Mouse (Mus musculus): Measurements from ENCODE around the gene Ascc2. TPM values are rescaled to one million over a fixed set of nuclear protein-coding genes. Genes with fewer than 3 reads are reported as not detected.

Gene Ascc2
- 10 to 100 TPM; 14.9 to 15.3 TPM for total RNA-seq (2021)

- intact Hi-C loops (cut with DNase I), result loop anchor here (2.0 kb wide), 2 partner anchors 43 to 129 kb away; partner anchors contain the start of gene Mtmr3
- peak; percentile 97 for DNase-seq
Observed at GRCm38 (mm10) chr11:4637534-4638234, at the start of gene Ascc2. TSS of gene Ascc2 (plus strand) at chr11:4637747.

- no peak for DNase-seq
- intact Hi-C loops (cut with DNase I), result loop anchor here (5.0 kb wide), 1 partner anchor 85 kb away; no protein-coding TSS in a partner anchor
Observed at GRCm38 (mm10) chr11:4591811-4592210, 45.7 kb upstream of the Ascc2 start.

GRCm38 (mm10) chr11:4593491-4593848 lies 44.1 kb upstream of the Ascc2 start:
- DNase-seq, result no peak
- intact Hi-C loops (cut with DNase I), result loop anchor here (5.0 kb wide), 1 partner anchor 86 kb away; no protein-coding TSS in a partner anchor

- no peak for DNase-seq
- intact Hi-C loops (cut with DNase I), result loop anchor here (2.0 to 5.0 kb wide), 2 partner anchors 45 to 87 kb away; no protein-coding TSS in a partner anchor
Observed at GRCm38 (mm10) chr11:4593849-4594607, 43.5 kb upstream of the Ascc2 start.

- DNase-seq, result peak; percentile 96 to 98
- intact Hi-C loops (cut with DNase I), result loop anchor here (2.0 to 5.0 kb wide), 2 partner anchors 44 to 88 kb away; no protein-coding TSS in a partner anchor
Observed at GRCm38 (mm10) chr11:4594608-4595500, 42.7 kb upstream of the Ascc2 start, which contains the start of gene Mtmr3. TSS of gene Mtmr3 (minus strand) at chr11:4594863.

GRCm38 (mm10) chr11:4598411-4598810 lies 39.1 kb upstream of the Ascc2 start:
- DNase-seq, result no peak
- intact Hi-C loops (cut with DNase I), result no loop called here

- no peak for DNase-seq
- intact Hi-C loops (cut with DNase I), result no loop called here
Observed at GRCm38 (mm10) chr11:4599916-4600315, 37.6 kb upstream of the Ascc2 start.

GRCm38 (mm10) chr11:4601890-4602289 lies 35.7 kb upstream of the Ascc2 start:
- intact Hi-C loops (cut with DNase I), result no loop called here
- no peak for DNase-seq

- intact Hi-C loops (cut with DNase I), result no loop called here
- peak; percentile 46 to 55 for DNase-seq
Observed at GRCm38 (mm10) chr11:4602691-4603441, 34.7 kb upstream of the Ascc2 start.

GRCm38 (mm10) chr11:4604441-4604840 lies 33.1 kb upstream of the Ascc2 start:
- intact Hi-C loops (cut with DNase I), result no loop called here
- DNase-seq, result no peak

GRCm38 (mm10) chr11:4605414-4605813 lies 32.1 kb upstream of the Ascc2 start:
- no peak for DNase-seq
- intact Hi-C loops (cut with DNase I), result no loop called here

GRCm38 (mm10) chr11:4606541-4606940 lies 31.0 kb upstream of the Ascc2 start:
- intact Hi-C loops (cut with DNase I), result no loop called here
- no peak for DNase-seq

GRCm38 (mm10) chr11:4611904-4612303 lies 25.6 kb upstream of the Ascc2 start:
- intact Hi-C loops (cut with DNase I), result no loop called here
- DNase-seq, result no peak

- no peak for DNase-seq
- intact Hi-C loops (cut with DNase I), result no loop called here
Observed at GRCm38 (mm10) chr11:4620017-4620485, 17.5 kb upstream of the Ascc2 start, which contains the start of gene Gm11032. TSS of gene Gm11032 (plus strand) at chr11:4620067.

- intact Hi-C loops (cut with DNase I), result no loop called here
Observed at GRCm38 (mm10) chr11:4620501-4621108, 16.9 kb upstream of the Ascc2 start.

GRCm38 (mm10) chr11:4621866-4622265 lies 15.7 kb upstream of the Ascc2 start:
- intact Hi-C loops (cut with DNase I), result no loop called here
- no peak for DNase-seq

More at GRCm38 (mm10) chr11:4620501-4621108, 16.9 kb upstream of the Ascc2 start:
- DNase-seq, result peak; percentile 52 to 67

- intact Hi-C loops (cut with DNase I), result no loop called here
- DNase-seq, result no peak
Observed at GRCm38 (mm10) chr11:4622442-4622986, 15.0 kb upstream of the Ascc2 start.

GRCm38 (mm10) chr11:4622997-4623396 lies 14.6 kb upstream of the Ascc2 start:
- intact Hi-C loops (cut with DNase I), result no loop called here
- no peak for DNase-seq

GRCm38 (mm10) chr11:4625931-4626330 lies 11.6 kb upstream of the Ascc2 start:
- intact Hi-C loops (cut with DNase I), result no loop called here
- no peak for DNase-seq
